Mouse (Mus musculus) heart, adult 2 months (tissue): Measurements from ENCODE around the gene Col6a3. TPM values are rescaled to one million over a fixed set of nuclear protein-coding genes. Genes with fewer than 3 reads are reported as not detected.

Experiments used
- DNase-seq, 2 experiments: peaks; one replicate each; pipeline ENCODE4 v3.0.0; 2021
- H3K27ac ChIP-seq: fragments of 200-600 bp; 2 replicates; pipeline ENCODE4 v1.8.1; 2022
- H3K27me3 ChIP-seq: fragments of 200-500 bp; 2 replicates; pipeline ENCODE4 v1.6.1; 2012; ENCODE audit warnings: mild to moderate bottlenecking, low read length, inconsistent platforms, mixed read lengths; ENCODE audit not compliant: control insufficient read depth, insufficient read depth
- H3K36me3 ChIP-seq: fragments of 200-500 bp; 2 replicates; pipeline ENCODE4 v1.6.1; 2012; ENCODE audit warnings: low read length, inconsistent platforms; ENCODE audit not compliant: control insufficient read depth, insufficient read depth
- H3K4me1 ChIP-seq: fragments of 200-500 bp; 2 replicates; pipeline ENCODE4 v1.6.1; 2011; ENCODE audit warnings: low read length; ENCODE audit not compliant: control insufficient read depth, insufficient read depth
- H3K4me3 ChIP-seq: fragments of 200-600 bp; 2 replicates; pipeline ENCODE4 v1.8.1; 2022
- H3K79me2 ChIP-seq: fragments of 200-500 bp; replicated peaks from 2 replicates; pipeline ENCODE4 v1.6.1; 2012; ENCODE audit warnings: mild to moderate bottlenecking, inconsistent platforms, low read length, moderate library complexity, mixed read lengths; ENCODE audit not compliant: control insufficient read depth, insufficient read depth
- H3K9ac ChIP-seq: fragments of 200-500 bp; 2 replicates; pipeline ENCODE4 v1.6.1; 2012; ENCODE audit warnings: low read depth, mild to moderate bottlenecking, control low read depth, inconsistent platforms, low read length, mixed read lengths
- CTCF ChIP-seq: fragments of 200-600 bp; IDR thresholded peaks from 2 replicates; pipeline ENCODE4 v1.8.1; 2022; ENCODE audit warnings: antibody characterized with exemption, mild to moderate bottlenecking, moderate library complexity
- EP300 ChIP-seq: fragments of 200-500 bp; IDR thresholded peaks from 2 replicates; pipeline ENCODE4 v1.6.1; 2011; ENCODE audit warnings: low read depth, low read length, control low read depth; ENCODE audit not compliant: insufficient read depth
- POLR2A ChIP-seq: fragments of 200-500 bp; IDR thresholded peaks from 2 replicates; pipeline ENCODE4 v1.6.1; 2011; ENCODE audit warnings: mild to moderate bottlenecking, low read depth, low read length, control low read depth; ENCODE audit not compliant: insufficient read depth
- WGBS: fragments of 180-500 bp; shearing (Covaris S2); methylation state at CpG from one replicate; pipeline ENCODE4 v1.1.7; 2018; 5-methylcytosine and 5-hydroxymethylcytosine counted together
- intact Hi-C: fragments of 180-260 bp; cut with DNase I; formaldehyde crosslinking; loops from one replicate; pipeline ENCODE4 v1.15.1; 2025
- polyA plus RNA-seq: library from polyadenylated mRNA; depleted of rRNA; stranded (reverse); fragments of >200 nt; gene quantifications from 2 replicates; pipeline ENCODE4 v1.2.3, GENCODE M21; 2012; rRNA removed
- total RNA-seq, 2 experiments: library from RNA; stranded (reverse); gene quantifications; 2 replicates each; pipeline ENCODE4 v1.2.3; 2021

Col6a3 gene
- total and polyA plus RNA-seq, 3 experiments: 15.8 to 35.9 (median 16.8) TPM

DNA sequence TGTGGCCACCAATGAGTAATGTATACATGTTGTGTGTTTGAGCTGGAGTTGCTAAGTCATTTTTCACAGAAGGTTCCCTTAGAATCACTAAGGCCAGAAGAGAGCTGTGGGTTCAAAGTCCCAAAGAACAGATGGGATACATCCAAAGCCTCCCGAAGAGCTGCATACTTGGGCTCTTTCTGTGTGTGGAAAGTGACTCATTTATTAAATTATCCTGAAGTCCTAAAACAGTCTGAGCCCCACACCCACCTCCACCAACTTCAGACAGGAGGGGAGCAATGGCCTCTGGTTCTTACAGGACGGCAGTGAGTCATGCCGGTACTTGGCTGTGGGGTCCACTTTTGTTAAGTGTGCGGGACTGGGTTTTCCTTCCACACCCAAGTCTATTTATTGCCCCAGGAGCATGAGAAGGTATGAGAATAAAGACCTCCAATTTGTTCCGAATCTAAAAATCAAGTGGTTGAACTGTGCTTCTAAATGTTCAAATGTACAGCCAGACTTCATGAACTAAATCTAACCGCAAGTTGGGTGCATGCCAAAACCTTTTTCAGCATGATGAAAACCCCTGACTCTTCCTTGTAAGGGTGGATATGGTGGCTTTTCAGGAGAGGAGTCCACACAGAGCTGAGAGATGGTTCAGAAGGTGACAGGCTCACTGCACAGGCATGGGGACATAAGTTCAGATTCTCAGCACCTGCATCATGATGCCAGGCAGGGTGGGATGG is 124.8 kb downstream of the Col6a3 start:
- intact Hi-C loops: no loop called here
- H3K79me2 ChIP-seq: no peaks in the 10 kb centered on the region
- peak in 1 of 2 experiments; percentile 19 for DNase-seq
- H3K4me1 ChIP-seq: peaks cover 4% of the 10 kb centered on the region
- no peak overlapping the region for H3K9ac ChIP-seq
- WGBS: 60% methylated on average over 6 of the region's 6 CpGs
- no peaks in the 10 kb centered on the region for H3K36me3 ChIP-seq
- no peak overlapping the region for H3K27ac ChIP-seq
- TF ChIP-seq CTCF (no peak), POLR2A (no peak), EP300 (no peak)
- H3K27me3 ChIP-seq: no peaks in the 10 kb centered on the region
- H3K4me3 ChIP-seq: no peak overlapping the region

- no peak for TF ChIP-seq EP300
- no peak for TF ChIP-seq POLR2A
- TF ChIP-seq CTCF: no peak
- no peaks in the 10 kb centered on the region for H3K79me2 ChIP-seq
- H3K9ac ChIP-seq: no peak overlapping the region
- no peaks in the 10 kb centered on the region for H3K36me3 ChIP-seq
- peak in 1 of 2 experiments; percentile 18 for DNase-seq
- intact Hi-C loops: no loop called here
- 34% methylated on average over 2 of the region's 2 CpGs for WGBS
- H3K4me1 ChIP-seq: peaks cover 1% of the 10 kb centered on the region; the same call in 1 of the 2 replicates
- H3K27ac ChIP-seq: no peak overlapping the region
- no peaks in the 10 kb centered on the region for H3K27me3 ChIP-seq
- no peak overlapping the region for H3K4me3 ChIP-seq
Measured at GRCm38 (mm10) chr1:90716258-90716657, 127.5 kb downstream of the Col6a3 start.

Other genes with a start within 250 kb of the Col6a3 start
- gene Cops8, start 241.0 kb downstream of the Col6a3 start, total RNA-seq: 10 to 100 TPM; 87.2 to 97.9 TPM
- gene Cops8, start 241.0 kb downstream of the Col6a3 start, polyA plus RNA-seq: 63.2 and 87.0 TPM in 2 replicates
- 1 to 10 TPM in 1 of 2 experiments, under 1 TPM in 1; 0.73 to 1.1 TPM for gene Mlph, start 71.1 kb upstream of the Col6a3 start, total RNA-seq
- gene Mlph, start 71.1 kb upstream of the Col6a3 start, polyA plus RNA-seq: 0.44 and 0.72 TPM in 2 replicates
- not detected for gene Prlh, start 109.1 kb upstream of the Col6a3 start, total RNA-seq
- gene Prlh, start 109.1 kb upstream of the Col6a3 start, polyA plus RNA-seq: not detected in 2 replicates
- gene Rab17, start 125.7 kb upstream of the Col6a3 start, total RNA-seq: 1 to 10 TPM; 1.7 to 2.6 TPM
- gene Rab17, start 125.7 kb upstream of the Col6a3 start, polyA plus RNA-seq: 1.4 and 2.3 TPM in 2 replicates
- gene Lrrfip1, start 154.8 kb upstream of the Col6a3 start, total RNA-seq: 10 to 100 TPM; 63.5 to 75.5 TPM
- 32.9 and 44.2 TPM in 2 replicates for gene Lrrfip1, start 154.8 kb upstream of the Col6a3 start, polyA plus RNA-seq